Mouse (Mus musculus) embryonic fibroblast, embryonic 13.5 days (primary cell): Measurements from ENCODE around the gene Olfr1204.

Experiments
- CTCF ChIP-seq: IDR thresholded peaks from 2 replicates; pipeline ENCODE4 v1.5.1; 2011; ENCODE audit warnings: mild to moderate bottlenecking, control low read depth, low read length, moderate library complexity, borderline replicate concordance; ENCODE audit not compliant: insufficient read depth
- POLR2A ChIP-seq: IDR thresholded peaks from 2 replicates; pipeline ENCODE4 v1.6.1; 2011; ENCODE audit warnings: low read depth, mild to moderate bottlenecking, control low read depth, low read length, moderate library complexity

- TF ChIP-seq CTCF (no peak), POLR2A (no peak)
Measured at GRCm38 (mm10) chr2:88838477-88838876, 10.6 kb upstream of the Olfr1204 start.
